Mouse (Mus musculus) fibroblast of lung, adult 2 months (primary cell): Measurements from ENCODE around the gene Gm9046.
"Not testable (repeated sequence)": the region's sequence is repeated elsewhere in the genome, so short reads cannot be mapped to it uniquely, and the experiment has no call there.

Experiments
- DNase-seq: peaks from one replicate; pipeline ENCODE4 v3.0.0-alpha.2; 2011; ENCODE audit warnings: low read depth

Gene Gm9046

GRCm38 (mm10) chr10:118343155-118343554 lies at the start of gene Gm9046:
Gene Gm9046 (minus strand): TSS chr10:118343255.
- not testable (repeated sequence) for DNase-seq

GRCm38 (mm10) chr10:118370443-118370842 lies 27.4 kb upstream of the Gm9046 start:
- DNase-seq, result peak; percentile 42

- DNase-seq, result no peak
Measured at GRCm38 (mm10) chr10:118369518-118369917, 26.5 kb upstream of the Gm9046 start.

GRCm38 (mm10) chr10:118354005-118354404 lies 10.9 kb upstream of the Gm9046 start, which contains the start of gene Gm9049:
Gene Gm9049 (minus strand): TSS chr10:118354105.
- DNase-seq, result not testable (repeated sequence)

- DNase-seq, result not testable (repeated sequence)
Measured at GRCm38 (mm10) chr10:118348579-118348978, 5.5 kb upstream of the Gm9046 start, which contains the start of gene Gm9048. Gene Gm9048 (minus strand): TSS chr10:118348679.

- DNase-seq, result not testable (repeated sequence)
Measured at GRCm38 (mm10) chr10:118337731-118338130, 5.3 kb downstream of the Gm9046 start, which contains the start of gene Gm9045. Gene Gm9045 (minus strand): TSS chr10:118337831.

- not testable (repeated sequence) for DNase-seq
Measured at GRCm38 (mm10) chr10:118332308-118332707, 10.7 kb downstream of the Gm9046 start, which contains the start of gene Gm9044. Gene Gm9044 (minus strand): TSS chr10:118332408.

GRCm38 (mm10) chr10:118326869-118327268 lies 16.2 kb downstream of the Gm9046 start, which contains the start of gene Gm9040:
Gene Gm9040 (minus strand): TSS chr10:118326969.
- DNase-seq, result not testable (repeated sequence)

GRCm38 (mm10) chr10:118319024-118319423 lies 24.0 kb downstream of the Gm9046 start:
- no peak for DNase-seq

- DNase-seq, result not testable (repeated sequence)
Measured at GRCm38 (mm10) chr10:118302133-118302532, 40.9 kb downstream of the Gm9046 start.

GRCm38 (mm10) chr10:118294938-118295337 lies 48.1 kb downstream of the Gm9046 start, which contains the start of gene Iltifb:
Gene Iltifb (minus strand): TSS chr10:118295038.
- DNase-seq, result no peak
